Mouse (Mus musculus) lung, embryonic 16.5 days (tissue): Measurements from ENCODE around the gene Os9. TPM values are rescaled to one million over a fixed set of nuclear protein-coding genes. Genes with fewer than 3 reads are reported as not detected.

ENCODE experiments used
- ATAC-seq: fragments of 200-750 bp; cut with Nextera tagmentation; 2 replicates; pipeline ENCODE4 v1.8.0; 2017; ENCODE audit warnings: low read depth, mild to moderate bottlenecking, moderate library complexity
- H3K27ac ChIP-seq: fragments of 300-500 bp; sonication (generic); 2 replicates; pipeline ENCODE4 v1.5.1; 2014; ENCODE audit warnings: mild to moderate bottlenecking, control low read depth, low read length
- H3K27me3 ChIP-seq: fragments of 300-500 bp; sonication (generic); 2 replicates; pipeline ENCODE4 v1.6.1; 2014; ENCODE audit warnings: low read depth, low read length, mixed read lengths; ENCODE audit not compliant: control insufficient read depth, insufficient read depth
- H3K36me3 ChIP-seq: fragments of 300-500 bp; sonication (generic); 2 replicates; pipeline ENCODE4 v1.6.1; 2014; ENCODE audit warnings: low read length; ENCODE audit not compliant: control insufficient read depth, insufficient read depth
- H3K4me1 ChIP-seq: fragments of 300-500 bp; sonication (generic); replicated peaks from 2 replicates; pipeline ENCODE4 v1.6.1; 2014; ENCODE audit warnings: low read length, mixed read lengths; ENCODE audit not compliant: control insufficient read depth, insufficient read depth
- H3K4me2 ChIP-seq: fragments of 300-500 bp; sonication (generic); 2 replicates; pipeline ENCODE4 v1.6.1; 2014; ENCODE audit warnings: low read depth, low read length, control low read depth
- H3K4me3 ChIP-seq: fragments of 300-500 bp; sonication (generic); 2 replicates; pipeline ENCODE4 v1.5.1; 2014; ENCODE audit warnings: mild to moderate bottlenecking, low read length, control low read depth
- H3K9ac ChIP-seq: fragments of 300-500 bp; sonication (generic); 2 replicates; pipeline ENCODE4 v1.6.1; 2014; ENCODE audit warnings: low read length, control low read depth
- H3K9me3 ChIP-seq: fragments of 300-500 bp; sonication (generic); 2 replicates; pipeline ENCODE4 v1.6.1; 2016; ENCODE audit warnings: low read length; ENCODE audit not compliant: control insufficient read depth
- WGBS: fragments of 180-500 bp; shearing (Covaris S2); extraction: QIAGEN DNeasy Blood & Tissue Kit; methylation state at CpG from one replicate; pipeline ENCODE4 v1.1.7; 2014; 5-methylcytosine and 5-hydroxymethylcytosine counted together
- polyA plus RNA-seq: library from polyadenylated mRNA; unstranded; fragments of >200 nt; fragmentation: Nextera tagmentation; extraction: Ambion mirVana; gene quantifications from 2 replicates; pipeline ENCODE4 v1.2.1, GENCODE M21; 2015

Os9 gene
- 108 and 111 TPM in 2 replicates for polyA plus RNA-seq

DNA sequence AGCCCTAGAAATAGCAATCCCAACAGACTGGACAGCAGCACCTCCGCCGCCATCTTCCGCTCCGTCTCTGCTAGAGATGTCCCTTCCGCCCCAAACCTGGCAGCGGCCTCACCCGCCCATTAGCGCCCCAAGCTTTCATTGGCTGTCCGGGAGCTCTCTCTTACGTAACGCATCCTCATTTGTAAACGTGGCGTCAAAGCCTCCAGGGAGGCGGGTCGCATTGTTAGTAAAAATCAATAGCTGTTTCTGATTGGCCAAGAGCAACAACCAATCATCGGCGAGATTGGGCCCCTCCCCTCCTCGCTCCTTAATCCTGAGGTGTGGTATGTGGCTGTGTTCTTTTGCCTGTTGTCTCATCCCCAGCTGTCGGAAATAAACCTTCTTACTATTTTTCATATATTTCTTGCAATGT, at the start of gene Os9:
TSS of gene Os9 (minus strand) at position 66 of the 412 bp plus-strand sequence.
- Histone ChIP-seq H3K4me1 (peaks cover 13% of the 10 kb centered on the region), H3K4me2 (peak within 1 kb of the TSS; percentile 79), H3K36me3 (peaks cover 14% of the 10 kb centered on the region), H3K9me3 (no peaks in the 10 kb centered on the region), H3K4me3 (peak within 1 kb of the TSS; percentile 93), H3K9ac (peak within 1 kb of the TSS; percentile 81), H3K27ac (no peak within 1 kb of the TSS), H3K27me3 (no peaks in the 10 kb centered on the region)
- peak; percentile 99 for ATAC-seq
- whole genome bisulfite sequencing, result under 1% methylated on average over 19 of the region's 19 CpGs

DNA sequence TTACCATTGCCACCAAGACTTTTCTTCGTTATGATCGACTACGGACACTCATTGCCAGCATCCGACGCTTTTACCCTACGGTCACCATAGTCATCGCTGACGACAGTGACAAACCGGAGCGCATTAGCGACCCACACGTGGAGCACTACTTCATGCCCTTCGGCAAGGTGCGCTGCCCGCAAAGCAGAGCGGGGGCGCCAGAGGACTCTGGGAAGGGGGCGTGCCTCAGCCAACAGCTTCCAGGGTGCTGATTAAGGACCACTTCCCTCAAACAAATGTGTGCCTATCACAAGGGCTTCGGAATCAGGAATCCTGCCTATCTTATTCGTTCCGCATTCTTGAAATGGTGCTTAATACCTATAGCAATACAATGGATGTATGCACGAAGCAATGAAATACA, 49.1 kb upstream of the Os9 start:
- Histone ChIP-seq H3K9ac (no peak overlapping the region), H3K27me3 (peaks cover 58% of the 10 kb centered on the region), H3K4me3 (peak overlapping the region; percentile 47), H3K27ac (no peak overlapping the region), H3K4me2 (peak overlapping the region; percentile 67), H3K4me1 (peaks cover 24% of the 10 kb centered on the region), H3K36me3 (no peaks in the 10 kb centered on the region), H3K9me3 (no peaks in the 10 kb centered on the region)
- ATAC-seq, result no peak
- WGBS, result 3% methylated on average over 22 of the region's 22 CpGs

DNA sequence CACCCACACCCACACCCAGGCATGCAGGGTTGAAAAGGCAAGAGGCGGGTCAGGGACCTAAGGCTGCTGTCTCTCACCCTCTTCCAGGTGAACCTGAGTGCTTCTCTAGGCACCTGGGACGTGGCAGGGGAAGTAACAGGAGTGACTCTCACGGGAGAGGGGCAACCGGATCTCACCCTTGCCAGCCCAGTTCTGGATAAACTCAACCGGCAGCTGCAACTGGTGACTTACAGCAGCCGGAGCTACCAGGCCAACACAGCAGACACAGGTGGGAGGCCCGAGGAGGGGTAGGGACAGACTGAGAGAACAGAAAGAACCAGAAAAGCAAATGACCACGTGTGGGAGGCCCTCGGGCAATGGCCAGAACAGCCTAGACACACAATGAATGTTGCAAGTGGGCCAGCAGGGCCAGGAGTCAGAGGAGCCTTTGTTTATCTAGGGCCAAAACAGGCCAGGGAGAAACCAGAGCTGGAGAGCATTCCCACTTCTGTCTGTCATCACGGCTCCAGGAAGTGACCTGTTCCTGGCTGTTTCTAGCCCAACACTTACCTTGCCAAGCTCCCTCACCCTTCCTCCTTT, 46.8 kb upstream of the Os9 start:
- Histone ChIP-seq H3K27ac (no peak overlapping the region), H3K36me3 (no peaks in the 10 kb centered on the region), H3K4me3 (no peak overlapping the region), H3K4me2 (no peak overlapping the region), H3K9me3 (no peaks in the 10 kb centered on the region), H3K9ac (no peak overlapping the region), H3K4me1 (peaks cover 26% of the 10 kb centered on the region), H3K27me3 (peaks cover 67% of the 10 kb centered on the region)
- no peak for ATAC-seq
- 24% methylated on average over 10 of the region's 10 CpGs for WGBS

DNA sequence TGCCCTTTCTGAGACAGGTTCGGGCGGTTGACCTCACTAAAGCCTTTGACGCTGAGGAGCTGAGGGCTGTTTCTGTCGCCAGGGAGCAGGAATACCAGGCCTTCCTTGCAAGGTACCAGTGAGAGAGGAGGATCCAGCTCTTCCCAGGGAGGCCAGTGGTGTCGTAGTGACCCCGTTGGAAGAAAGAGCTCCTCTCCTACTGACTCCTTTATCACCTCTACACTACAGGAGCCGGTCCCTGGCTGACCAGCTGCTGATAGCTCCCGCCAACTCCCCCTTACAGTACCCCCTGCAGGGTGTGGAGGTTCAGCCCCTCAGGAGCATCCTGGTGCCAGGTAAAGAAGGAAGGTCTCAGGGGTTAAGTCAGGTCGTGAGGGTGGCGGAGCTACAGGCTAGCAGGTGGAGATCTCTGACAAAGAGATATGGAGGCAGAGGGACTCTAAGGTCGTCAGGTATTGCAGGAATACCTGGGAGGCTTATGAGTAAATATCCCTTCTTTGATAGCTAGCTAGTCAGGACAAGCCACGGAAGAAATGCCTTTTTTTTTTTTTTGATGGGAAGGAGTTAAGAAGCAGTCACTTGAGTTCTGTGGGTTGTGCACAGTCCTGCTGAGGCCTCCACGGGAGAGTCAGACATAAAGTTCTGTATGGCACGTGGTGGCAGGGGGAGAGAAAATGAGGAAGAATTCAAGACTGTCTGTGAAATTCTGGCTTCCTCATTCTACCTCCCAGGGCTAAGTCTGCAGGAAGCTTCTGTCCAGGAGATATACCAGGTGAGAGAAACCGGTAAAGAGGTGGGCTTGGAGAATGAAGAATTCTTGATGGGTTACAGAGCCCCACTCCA, 46.1 kb upstream of the Os9 start:
- H3K27me3 ChIP-seq, result peaks cover 66% of the 10 kb centered on the region
- H3K9me3 ChIP-seq, result no peaks in the 10 kb centered on the region
- no peaks in the 10 kb centered on the region for H3K36me3 ChIP-seq
- H3K27ac ChIP-seq, result no peak overlapping the region
- H3K4me1 ChIP-seq, result peaks cover 26% of the 10 kb centered on the region
- ATAC-seq, result no peak
- H3K4me2 ChIP-seq, result no peak overlapping the region
- peak overlapping the region; percentile 62 for H3K4me3 ChIP-seq
- H3K9ac ChIP-seq, result no peak overlapping the region
- WGBS, result 24% methylated on average over 15 of the region's 15 CpGs

DNA sequence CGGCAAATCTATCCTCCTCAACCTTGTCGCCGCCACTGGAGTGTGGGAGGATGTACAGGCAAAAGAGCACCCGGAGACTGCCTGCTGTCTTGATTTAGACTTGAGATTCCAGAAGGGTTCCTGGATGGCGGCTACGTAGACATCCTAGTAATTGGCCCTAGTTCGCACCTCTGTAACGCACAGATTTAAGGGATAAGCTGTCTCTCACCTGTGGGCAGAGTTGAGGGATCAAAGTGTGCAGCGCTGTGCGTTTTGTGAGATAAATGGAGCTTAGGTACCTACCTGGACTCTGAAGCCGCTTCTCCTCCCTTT, 45.4 kb upstream of the Os9 start:
- H3K27ac ChIP-seq, result no peak overlapping the region
- no peaks in the 10 kb centered on the region for H3K9me3 ChIP-seq
- no peaks in the 10 kb centered on the region for H3K36me3 ChIP-seq
- H3K27me3 ChIP-seq, result peaks cover 62% of the 10 kb centered on the region
- H3K4me1 ChIP-seq, result peaks cover 26% of the 10 kb centered on the region
- 4% methylated on average over 11 of the region's 11 CpGs for WGBS
- peak overlapping the region; percentile 62 for H3K4me3 ChIP-seq
- peak overlapping the region; percentile 67 for H3K9ac ChIP-seq
- no peak for ATAC-seq
- peak overlapping the region; percentile 100 for H3K4me2 ChIP-seq

DNA sequence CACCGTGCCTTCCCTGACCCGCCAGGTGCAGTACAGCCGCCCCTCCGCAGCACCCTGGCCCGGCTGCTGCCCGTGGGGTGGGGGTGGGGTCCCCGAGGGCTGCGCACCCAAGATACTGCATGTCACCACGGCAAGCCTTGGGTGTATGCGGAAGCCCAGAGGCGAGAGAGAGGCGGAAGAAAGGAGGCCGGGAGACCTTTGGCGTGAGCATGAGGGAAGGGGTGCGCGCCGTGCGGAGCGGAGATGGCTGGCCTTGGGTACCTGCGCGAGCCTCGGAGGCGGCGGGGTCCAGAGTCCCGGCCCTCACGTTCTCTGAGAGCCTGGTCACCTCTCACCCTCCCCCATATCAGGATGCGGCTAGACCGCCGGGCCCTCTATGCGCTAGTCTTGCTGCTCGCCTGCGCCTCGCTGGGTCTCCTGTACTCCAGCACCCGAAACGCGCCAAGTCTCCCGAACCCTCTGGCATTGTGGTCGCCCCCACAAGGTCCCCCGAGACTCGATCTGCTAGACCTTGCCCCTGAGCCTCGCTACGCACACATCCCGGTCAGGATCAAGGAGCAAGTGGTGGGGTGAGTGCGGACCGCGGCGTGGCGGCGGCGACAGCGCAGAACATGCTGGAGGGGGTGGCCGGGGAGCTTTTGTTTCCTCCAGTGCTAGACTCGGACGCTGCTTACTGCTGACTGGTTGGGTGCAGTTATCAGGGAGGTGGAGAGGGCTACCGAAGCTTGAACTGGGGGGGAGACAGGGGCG, 44.9 kb upstream of the Os9 start:
- WGBS, result under 1% methylated on average over 51 of the region's 56 CpGs
- Histone ChIP-seq H3K4me3 (peak overlapping the region; percentile 62), H3K9me3 (no peaks in the 10 kb centered on the region), H3K4me1 (peaks cover 26% of the 10 kb centered on the region), H3K36me3 (no peaks in the 10 kb centered on the region), H3K27me3 (peaks cover 61% of the 10 kb centered on the region), H3K9ac (peak overlapping the region; percentile 67), H3K4me2 (peak overlapping the region; percentile 100), H3K27ac (no peak overlapping the region)
- ATAC-seq, result peak; percentile 32

DNA sequence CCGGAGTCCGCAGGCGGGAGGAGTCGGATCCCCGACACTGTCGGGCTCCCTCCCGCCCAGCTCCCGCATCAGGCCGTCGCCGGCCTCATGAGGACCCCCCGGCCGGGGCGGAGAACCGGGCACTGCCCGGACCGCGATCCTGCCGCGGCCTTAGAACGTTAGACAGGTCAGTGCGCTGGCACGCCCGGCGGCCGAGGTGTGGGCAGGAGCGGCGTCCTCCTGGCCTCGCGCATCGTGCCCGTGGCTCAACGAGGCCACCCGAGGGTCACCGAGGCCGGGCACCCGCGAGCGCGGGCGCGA, 44.4 kb upstream of the Os9 start:
- WGBS, result 0% methylated on average over 36 of the region's 42 CpGs
- no peaks in the 10 kb centered on the region for H3K9me3 ChIP-seq
- peaks cover 21% of the 10 kb centered on the region for H3K4me1 ChIP-seq
- H3K27me3 ChIP-seq, result peaks cover 56% of the 10 kb centered on the region
- peak overlapping the region; percentile 62 for H3K4me3 ChIP-seq
- H3K36me3 ChIP-seq, result no peaks in the 10 kb centered on the region
- H3K9ac ChIP-seq, result peak overlapping the region; percentile 67
- ATAC-seq, result peak; percentile 53
- H3K27ac ChIP-seq, result 0 out of 2 replicates have a peak overlapping the region, but pooled peaks have one; percentile 27
- peak overlapping the region; percentile 100 for H3K4me2 ChIP-seq

DNA sequence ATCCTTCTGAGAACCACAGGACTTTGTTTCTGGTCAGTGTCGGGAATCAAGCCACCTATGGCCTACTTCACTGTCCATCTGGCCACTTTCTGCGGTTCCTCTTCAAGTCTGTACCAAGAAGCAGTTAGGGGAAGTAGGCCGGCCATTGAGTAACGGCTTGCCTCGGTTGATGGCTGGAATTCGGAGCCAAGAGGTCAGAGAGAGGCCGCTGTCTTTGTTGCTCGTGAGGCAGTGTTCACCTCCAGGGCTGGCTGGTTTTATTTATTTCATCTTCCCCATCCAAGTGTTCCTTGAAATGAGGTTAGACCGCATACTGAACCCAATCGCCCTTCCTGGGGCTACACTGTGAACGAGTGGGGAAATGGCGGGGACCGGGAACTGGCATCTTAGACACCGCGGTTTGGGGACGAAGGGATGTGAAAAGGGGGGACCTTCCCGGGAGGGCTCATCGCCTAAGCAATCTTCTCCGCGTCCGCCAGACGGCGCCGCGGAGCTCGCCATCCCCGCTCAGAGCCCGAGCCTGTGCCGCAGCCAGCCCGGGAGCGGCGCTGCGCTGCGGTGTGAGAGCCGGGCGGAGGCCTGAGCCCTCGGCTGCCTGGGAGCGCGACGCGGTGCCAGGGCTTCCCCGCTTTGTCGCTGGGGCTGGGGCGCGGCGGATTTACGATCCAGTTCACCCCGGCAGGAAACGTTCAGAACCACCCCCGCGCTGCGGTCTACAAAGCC, 43.9 kb upstream of the Os9 start, which contains the start of gene B4galnt1:
TSS of gene B4galnt1 (plus strand) at position 595 of the 723 bp plus-strand sequence.
- Histone ChIP-seq H3K27me3 (peaks cover 51% of the 10 kb centered on the region), H3K36me3 (no peaks in the 10 kb centered on the region), H3K9ac (peak within 1 kb of the TSS; percentile 67), H3K4me2 (peak within 1 kb of the TSS; percentile 100), H3K4me1 (peaks cover 17% of the 10 kb centered on the region), H3K9me3 (no peaks in the 10 kb centered on the region), H3K4me3 (peak within 1 kb of the TSS; percentile 62), H3K27ac (0 out of 2 replicates have a peak within 1 kb of the TSS, but pooled peaks have one; percentile 27)
- ATAC-seq, result peak; percentile 91
- 3% methylated on average over 52 of the region's 52 CpGs for WGBS
